Mouse (Mus musculus) E14TG2a.4 (cell line): ENCODE measurements around the gene Rad51ap2.

Experiments used
- CTCF ChIP-seq: conservative IDR thresholded peaks from 2 replicates; pipeline ENCODE4 v1.5.1; 2014; ENCODE audit warnings: low read length
- NANOG ChIP-seq: IDR thresholded peaks from 2 replicates; pipeline ENCODE4 v1.6.1; 2014; ENCODE audit warnings: borderline replicate concordance, low read length, mixed read lengths

DNA sequence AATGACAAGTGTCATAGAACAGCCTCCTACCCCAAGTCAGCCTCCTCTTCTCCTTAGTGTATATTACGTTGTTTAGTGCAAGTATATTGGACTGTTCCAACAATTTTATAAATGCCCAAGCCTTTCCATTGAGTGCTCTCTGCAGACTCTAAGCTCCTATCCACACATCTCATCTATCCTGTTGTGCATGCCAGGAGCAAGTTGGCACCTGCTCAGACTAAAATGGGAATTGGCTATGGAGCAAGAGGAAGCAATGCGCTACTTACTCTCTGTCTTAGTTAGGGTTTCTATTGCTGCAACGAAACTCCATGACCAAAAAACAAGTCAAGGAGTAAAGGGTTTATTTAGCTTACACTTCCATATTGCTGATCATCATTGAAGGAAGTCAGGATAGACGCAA, 48.2 kb upstream of the Rad51ap2 start:
- TF ChIP-seq CTCF (no peak), NANOG (no peak)
